Mouse (Mus musculus) liver, embryonic 11.5 days (tissue): ENCODE data around the gene Gan. TPM values are rescaled to one million over a fixed set of nuclear protein-coding genes. Genes with fewer than 3 reads are reported as not detected.
A peak's percentile ranks its signal among the peaks of the same experiment; 100 is the strongest.

ENCODE experiments used
- ATAC-seq: fragments of 200-750 bp; cut with Nextera tagmentation; replicated peaks from 2 replicates; pipeline ENCODE4 v1.8.0; 2017; ENCODE audit warnings: moderate number of reproducible peaks, mild to moderate bottlenecking, moderate TSS enrichment, moderate library complexity; ENCODE audit not compliant: low FRiP score
- DNase-seq: peaks from one replicate; pipeline ENCODE4 v3.0.0-alpha.2; 2017; ENCODE audit warnings: low spot score
- H3K27ac ChIP-seq: fragments of 300-500 bp; sonication (generic); 2 replicates; pipeline ENCODE4 v1.5.1; 2014; ENCODE audit warnings: mild to moderate bottlenecking, low read depth, low read length, control low read depth
- H3K27me3 ChIP-seq: fragments of 300-500 bp; sonication (generic); replicated peaks from 2 replicates; pipeline ENCODE4 v1.6.1; 2014; ENCODE audit warnings: low read length, mixed read lengths; ENCODE audit not compliant: control insufficient read depth, insufficient read depth
- H3K36me3 ChIP-seq: fragments of 300-500 bp; sonication (generic); 2 replicates; pipeline ENCODE4 v1.6.1; 2014; ENCODE audit warnings: mild to moderate bottlenecking, low read length, moderate library complexity, mixed read lengths; ENCODE audit not compliant: control insufficient read depth, insufficient read depth
- H3K4me1 ChIP-seq: fragments of 300-500 bp; sonication (generic); replicated peaks from 2 replicates; pipeline ENCODE4 v1.6.1; 2014; ENCODE audit warnings: low read length, mixed read lengths; ENCODE audit not compliant: control insufficient read depth, insufficient read depth
- H3K4me2 ChIP-seq: fragments of 300-500 bp; sonication (generic); 2 replicates; pipeline ENCODE4 v1.6.1; 2014; ENCODE audit warnings: mild to moderate bottlenecking, control low read depth, moderate library complexity
- H3K4me3 ChIP-seq: fragments of 300-500 bp; sonication (generic); 2 replicates; pipeline ENCODE4 v1.5.1; 2014; ENCODE audit warnings: low read depth, low read length, control low read depth
- H3K9ac ChIP-seq: fragments of 300-500 bp; sonication (generic); 2 replicates; pipeline ENCODE4 v1.6.1; 2014; ENCODE audit warnings: low read depth, low read length, control low read depth
- H3K9me3 ChIP-seq: fragments of 300-500 bp; sonication (generic); 2 replicates; pipeline ENCODE4 v1.6.1; 2016; ENCODE audit warnings: low read length, inconsistent platforms, mixed read lengths; ENCODE audit not compliant: control insufficient read depth
- WGBS: fragments of 180-500 bp; shearing (Covaris S2); extraction: QIAGEN DNeasy Blood & Tissue Kit; methylation state at CpG from one replicate; pipeline ENCODE4 v1.1.7; 2014; 5-methylcytosine and 5-hydroxymethylcytosine counted together
- polyA plus RNA-seq: library from polyadenylated mRNA; unstranded; fragments of >200 nt; fragmentation: Nextera tagmentation; extraction: Ambion mirVana; gene quantifications from 2 replicates; pipeline ENCODE4 v1.2.1, GENCODE M21; 2014

The Gan gene
- polyA plus RNA-seq, 1 experiment from 2014 or later, result 2.1 TPM

DNA sequence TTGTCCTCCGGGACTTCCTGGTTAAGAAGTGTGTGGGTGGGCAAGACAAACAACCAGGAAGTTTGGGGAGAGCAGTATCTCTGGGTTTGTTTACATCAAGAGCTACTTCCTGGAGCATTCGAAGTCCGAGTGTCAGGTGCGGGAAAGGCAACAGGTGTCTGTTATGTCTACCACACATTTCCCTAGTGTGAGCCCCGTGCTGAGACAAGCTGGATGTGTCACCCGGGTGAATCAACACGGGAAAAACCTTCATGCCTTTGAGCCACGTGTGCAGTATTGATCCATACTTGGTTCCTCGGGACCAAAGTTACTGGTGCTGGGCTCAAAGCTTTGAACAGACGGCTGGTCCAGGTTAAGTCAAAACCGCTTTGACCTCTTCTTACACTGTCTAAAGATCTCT, 20.6 kb upstream of the Gan start:
- WGBS, result 36% methylated on average over 11 of the region's 11 CpGs
- H3K4me2 ChIP-seq, result peak overlapping the region; percentile 22; the same call in 1 of the 2 replicates
- no peak for DNase-seq

DNA sequence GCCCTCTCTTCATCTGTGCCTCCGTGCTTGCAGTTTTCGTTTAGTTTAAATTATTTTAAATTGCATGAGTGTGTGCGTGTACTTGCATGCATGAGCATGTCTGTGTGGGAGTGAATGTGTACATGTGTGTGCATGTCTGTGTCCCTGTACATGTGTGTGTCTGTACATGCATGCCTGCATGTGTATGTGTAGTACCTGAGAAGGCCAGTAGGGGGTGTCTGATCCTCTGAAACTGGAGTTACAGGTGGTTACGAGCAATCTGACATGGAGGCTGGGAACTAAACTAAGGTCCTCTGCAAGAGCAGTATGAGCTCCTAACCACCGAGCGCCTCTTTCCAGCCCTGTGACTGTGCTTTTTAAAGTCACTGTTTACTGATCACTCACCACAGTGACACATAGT, 9.4 kb upstream of the Gan start:
- no peaks in the 10 kb centered on the region for H3K9me3 ChIP-seq
- H3K9ac ChIP-seq, result no peak overlapping the region
- no peak for DNase-seq
- 85% methylated on average over 6 of the region's 6 CpGs for WGBS
- H3K27me3 ChIP-seq, result 0 out of 2 replicates have a peak, but pooled peaks cover 2% of the 10 kb centered on the region
- H3K36me3 ChIP-seq, result no peaks in the 10 kb centered on the region
- H3K4me3 ChIP-seq, result no peak overlapping the region
- no peak overlapping the region for H3K27ac ChIP-seq
- H3K4me1 ChIP-seq, result no peaks in the 10 kb centered on the region
- ATAC-seq, result no peak
- H3K4me2 ChIP-seq, result no peak overlapping the region

More for the DNA sequence above, 20.6 kb upstream of the Gan start:
- H3K27me3 ChIP-seq, result no peaks in the 10 kb centered on the region
- H3K36me3 ChIP-seq, result no peaks in the 10 kb centered on the region
- H3K4me1 ChIP-seq, result peaks cover 3% of the 10 kb centered on the region; the same call in 1 of the 2 replicates
- no peak overlapping the region for H3K4me3 ChIP-seq
- H3K27ac ChIP-seq, result no peak overlapping the region
- H3K9ac ChIP-seq, result no peak overlapping the region
- H3K9me3 ChIP-seq, result no peaks in the 10 kb centered on the region
- ATAC-seq, result no peak; the same call in 1 of the 2 replicates

DNA sequence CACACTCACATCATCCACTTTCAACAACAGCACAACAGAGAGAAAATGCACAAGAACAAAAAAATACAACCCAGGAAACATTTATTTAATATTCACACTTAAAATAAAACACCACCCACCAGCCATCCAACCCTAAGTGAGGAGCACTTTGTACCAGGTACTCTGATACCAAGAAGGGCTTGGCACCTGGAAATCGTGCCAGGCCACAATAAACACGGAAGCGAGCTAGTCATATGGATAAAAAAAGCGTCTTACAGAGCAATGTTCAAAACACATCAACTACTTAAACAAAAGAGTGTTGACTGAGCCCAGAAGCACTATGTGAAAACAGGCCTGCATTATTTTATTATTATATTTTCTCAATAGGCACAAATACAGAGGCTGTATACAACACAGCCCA, 1.8 kb upstream of the Gan start:
- Histone ChIP-seq H3K9ac (no peak overlapping the region), H3K4me1 (peaks cover 20% of the 10 kb centered on the region), H3K36me3 (no peaks in the 10 kb centered on the region), H3K4me3 (peak overlapping the region; percentile 97), H3K4me2 (peak overlapping the region; percentile 96), H3K27me3 (0 out of 2 replicates have a peak, but pooled peaks cover 2% of the 10 kb centered on the region), H3K27ac (no peak overlapping the region), H3K9me3 (no peaks in the 10 kb centered on the region)
- ATAC-seq, result no peak
- WGBS, result 92% methylated on average over 4 of the region's 4 CpGs
- no peak for DNase-seq

DNA sequence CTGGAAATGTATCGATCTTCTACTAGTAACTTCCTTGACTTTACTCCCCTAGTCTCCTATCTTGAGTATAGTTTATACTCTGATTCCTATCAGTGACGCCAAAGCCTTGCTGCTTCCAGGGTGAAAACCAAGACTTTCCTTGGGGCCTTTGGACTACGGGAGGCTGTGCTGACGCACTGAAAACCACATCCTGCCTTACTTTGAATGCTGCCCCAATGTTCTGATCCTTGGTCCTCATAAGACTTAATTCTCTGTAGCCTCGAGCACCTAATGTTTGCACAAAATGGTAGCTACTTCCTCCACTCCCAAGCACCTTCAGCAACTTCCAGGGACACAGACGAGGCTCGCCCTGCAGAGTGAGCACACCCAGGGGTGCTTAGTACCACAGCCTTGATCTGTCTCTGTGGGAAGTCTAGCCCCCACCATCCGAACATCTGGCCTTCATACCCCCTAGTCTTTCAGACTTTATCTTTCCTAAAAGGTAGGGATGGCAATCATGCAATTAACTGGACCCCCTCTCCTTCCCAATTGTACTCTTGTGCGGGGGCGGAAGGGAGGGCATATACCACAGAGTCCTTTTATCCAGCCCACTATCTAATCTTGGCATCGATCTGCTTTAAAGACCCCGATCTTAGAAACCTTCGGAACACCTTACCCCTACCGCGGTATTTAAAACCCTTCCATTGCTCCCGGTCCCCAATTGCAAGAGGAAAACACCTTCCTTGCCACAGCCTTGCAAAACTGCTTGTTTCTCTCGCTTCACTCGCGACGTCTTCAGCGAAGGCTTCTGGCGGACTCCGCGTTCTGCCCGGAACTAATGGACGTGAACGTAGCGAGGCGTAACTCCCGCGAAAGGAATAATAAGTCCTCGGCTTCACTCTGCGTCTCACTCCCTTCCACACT, 818 bp upstream of the Gan start:
- ATAC-seq (peak; percentile 2; the same call in 1 of the 2 replicates), DNase-seq (no peak)
- H3K9me3 ChIP-seq, result no peaks in the 10 kb centered on the region
- WGBS, result 8% methylated on average over 33 of the region's 33 CpGs
- H3K27ac ChIP-seq, result peak overlapping the region; percentile 83
- H3K4me3 ChIP-seq, result peak overlapping the region; percentile 97
- no peaks in the 10 kb centered on the region for H3K27me3 ChIP-seq
- no peaks in the 10 kb centered on the region for H3K36me3 ChIP-seq
- peak overlapping the region; percentile 96 for H3K4me2 ChIP-seq
- peak overlapping the region; percentile 92 for H3K9ac ChIP-seq
- peaks cover 20% of the 10 kb centered on the region for H3K4me1 ChIP-seq

- Histone ChIP-seq H3K9me3 (no peaks in the 10 kb centered on the region), H3K36me3 (no peaks in the 10 kb centered on the region), H3K27ac (peak overlapping the region; percentile 83), H3K4me1 (peaks cover 20% of the 10 kb centered on the region), H3K4me3 (peak overlapping the region; percentile 97), H3K9ac (peak overlapping the region; percentile 92), H3K27me3 (no peaks in the 10 kb centered on the region), H3K4me2 (peak overlapping the region; percentile 96)
- under 1% methylated on average over 43 of the region's 45 CpGs for WGBS
- peak; percentile 92 for ATAC-seq
- DNase-seq, result peak; percentile 96
Observed at GRCm38 (mm10) chr8:117157769-117158091, 205 bp upstream of the Gan start.

DNA sequence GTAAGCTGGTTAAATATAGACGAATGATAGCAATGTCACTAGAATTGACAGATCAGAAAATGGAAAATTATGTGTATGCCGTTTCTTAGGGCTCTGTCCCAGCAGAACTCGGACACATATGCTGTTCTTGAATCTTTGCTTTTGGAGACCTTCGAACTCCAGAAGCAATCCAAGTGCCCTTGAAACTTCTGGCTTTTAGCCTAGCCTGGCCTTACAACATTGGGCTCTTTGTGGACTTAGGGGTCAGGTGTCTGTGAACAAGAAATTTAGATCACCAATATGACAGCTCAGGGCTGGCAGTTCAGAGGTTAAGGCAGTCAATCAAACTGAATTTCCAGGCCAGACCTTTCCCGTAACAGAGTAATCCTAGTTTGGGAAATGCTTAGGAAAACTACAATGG, 1.1 kb downstream of the Gan start:
- Histone ChIP-seq H3K9ac (peak overlapping the region; percentile 92; the same call in 1 of the 2 replicates), H3K27ac (no peak overlapping the region), H3K4me2 (peak overlapping the region; percentile 88), H3K36me3 (no peaks in the 10 kb centered on the region), H3K4me1 (peaks cover 20% of the 10 kb centered on the region), H3K27me3 (no peaks in the 10 kb centered on the region), H3K4me3 (peak overlapping the region; percentile 97), H3K9me3 (no peaks in the 10 kb centered on the region)
- 68% methylated on average over 5 of the region's 5 CpGs for WGBS
- no peak for ATAC-seq
- no peak for DNase-seq

DNA sequence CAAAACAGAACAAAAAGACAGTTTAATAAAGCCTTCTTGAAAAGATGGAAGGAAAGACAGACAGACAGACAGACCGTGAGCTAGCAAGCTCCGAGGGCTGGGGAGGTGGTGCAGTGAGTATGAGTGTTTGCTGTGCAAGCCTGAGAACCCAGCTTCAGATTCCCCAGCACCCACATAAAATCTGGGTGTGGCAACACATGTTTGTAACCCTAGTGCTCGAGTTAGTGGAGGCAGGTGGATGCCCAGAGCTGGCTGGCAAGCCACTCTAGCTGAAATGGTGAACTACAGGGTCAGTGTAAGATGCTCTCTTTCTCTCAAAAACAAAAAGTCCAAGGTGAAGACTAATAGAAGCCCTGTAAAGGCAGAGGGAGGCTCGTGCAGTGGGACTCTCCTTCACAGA, 7.0 kb downstream of the Gan start:
- Histone ChIP-seq H3K27ac (no peak overlapping the region), H3K36me3 (no peaks in the 10 kb centered on the region), H3K27me3 (no peaks in the 10 kb centered on the region), H3K4me1 (peaks cover 27% of the 10 kb centered on the region), H3K4me3 (no peak overlapping the region), H3K9ac (no peak overlapping the region), H3K9me3 (no peaks in the 10 kb centered on the region), H3K4me2 (no peak overlapping the region)
- ATAC-seq (no peak), DNase-seq (no peak)
- 90% methylated on average over 4 of the region's 4 CpGs for WGBS

- H3K4me1 ChIP-seq, result peaks cover 27% of the 10 kb centered on the region
- no peak overlapping the region for H3K9ac ChIP-seq
- ATAC-seq (no peak), DNase-seq (no peak)
- H3K4me2 ChIP-seq, result no peak overlapping the region
- no peak overlapping the region for H3K4me3 ChIP-seq
- H3K27me3 ChIP-seq, result no peaks in the 10 kb centered on the region
- WGBS, result 84% methylated on average over 4 of the region's 4 CpGs
- H3K27ac ChIP-seq, result no peak overlapping the region
- H3K36me3 ChIP-seq, result no peaks in the 10 kb centered on the region
- H3K9me3 ChIP-seq, result no peaks in the 10 kb centered on the region
Observed at GRCm38 (mm10) chr8:117165542-117165941, 7.6 kb downstream of the Gan start.

DNA sequence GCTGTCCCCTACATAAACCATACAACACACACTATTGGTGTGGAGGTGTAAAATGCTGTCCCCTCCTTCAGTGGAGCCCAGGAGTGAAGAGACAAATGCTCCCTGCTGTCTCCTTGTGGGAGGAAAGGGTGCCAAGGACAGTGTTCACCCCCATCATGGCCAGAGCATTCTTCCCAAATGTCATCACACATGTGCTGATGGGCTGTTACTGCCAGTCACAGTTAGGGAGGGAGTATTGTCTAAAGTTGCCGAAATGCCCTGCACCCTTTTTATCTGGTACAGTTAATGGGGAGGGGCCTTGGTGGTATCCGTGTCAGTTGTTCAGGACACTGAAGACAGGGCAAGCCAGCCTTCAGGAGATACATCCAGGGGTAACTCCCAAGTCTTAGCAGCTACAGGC, 8.6 kb downstream of the Gan start:
- H3K27me3 ChIP-seq, result no peaks in the 10 kb centered on the region
- WGBS, result 64% methylated on average over 2 of the region's 2 CpGs
- H3K4me3 ChIP-seq, result no peak overlapping the region
- no peak overlapping the region for H3K4me2 ChIP-seq
- DNase-seq (no peak), ATAC-seq (no peak)
- H3K36me3 ChIP-seq, result no peaks in the 10 kb centered on the region
- H3K27ac ChIP-seq, result no peak overlapping the region
- no peak overlapping the region for H3K9ac ChIP-seq
- no peaks in the 10 kb centered on the region for H3K9me3 ChIP-seq
- H3K4me1 ChIP-seq, result peaks cover 27% of the 10 kb centered on the region
